Mouse (Mus musculus): Measurements from ENCODE around the gene Zfp870. TPM values are rescaled to one million over a fixed set of nuclear protein-coding genes. Genes with fewer than 3 reads are reported as not detected.
A peak's percentile ranks its signal among the peaks of the same experiment; 100 is the strongest.

Gene Zfp870
- total RNA-seq (2022): 10 to 100 TPM in 3 of 4 experiments, 1 to 10 TPM in 1; 7.9 to 12.4 (median 11.4) TPM

DNA sequence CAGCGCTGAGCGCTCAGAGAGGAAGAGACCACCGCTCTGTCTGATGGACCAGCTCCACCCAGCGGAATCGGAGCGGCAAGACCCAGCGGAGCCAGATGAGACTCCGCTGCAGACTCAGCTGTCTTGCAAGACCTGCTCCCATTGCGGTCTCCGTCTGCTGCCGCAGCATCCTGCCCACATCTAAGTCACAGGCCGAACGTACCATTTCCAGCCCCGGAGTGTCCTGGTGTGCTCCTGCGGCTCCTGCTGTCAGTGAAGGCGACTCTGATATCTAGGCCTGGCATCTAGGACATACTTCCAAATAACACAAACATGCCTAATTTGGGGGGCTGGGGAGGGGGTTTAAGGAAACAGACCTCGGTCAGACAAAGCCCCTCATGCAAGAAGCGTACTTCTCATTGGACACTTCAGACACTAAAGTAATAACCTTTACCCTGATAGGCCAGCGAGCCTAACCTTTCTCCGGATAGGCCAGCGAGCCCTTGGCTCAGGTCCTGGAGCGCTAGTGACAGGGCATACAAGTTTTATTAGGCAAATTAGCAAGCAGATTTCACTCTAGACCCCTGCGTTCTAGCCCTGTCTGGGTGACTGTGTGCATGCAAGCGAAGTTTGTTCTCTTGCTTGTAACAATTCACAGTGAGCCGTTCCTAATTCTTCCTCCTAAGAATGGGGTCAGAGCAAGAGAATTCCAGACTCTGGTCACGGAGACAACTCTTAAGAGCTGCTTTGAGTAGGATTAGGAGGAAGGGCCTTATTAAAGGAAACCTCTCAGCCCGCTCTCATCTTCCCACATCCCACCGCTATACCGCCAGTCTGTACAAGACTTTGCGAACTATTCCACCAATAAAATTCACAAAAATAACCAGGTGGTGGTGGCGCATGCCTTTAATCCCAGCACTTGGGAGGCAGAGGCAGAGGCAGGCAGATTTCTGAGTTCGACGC lies at the start of gene Zfp870:
Gene Zfp870 (minus strand): TSS at position 404 of the 942 bp plus-strand sequence.
- DNase-seq (ENCODE audit: low spot score in 2 of 2): peak; percentile 87 to 88

DNA sequence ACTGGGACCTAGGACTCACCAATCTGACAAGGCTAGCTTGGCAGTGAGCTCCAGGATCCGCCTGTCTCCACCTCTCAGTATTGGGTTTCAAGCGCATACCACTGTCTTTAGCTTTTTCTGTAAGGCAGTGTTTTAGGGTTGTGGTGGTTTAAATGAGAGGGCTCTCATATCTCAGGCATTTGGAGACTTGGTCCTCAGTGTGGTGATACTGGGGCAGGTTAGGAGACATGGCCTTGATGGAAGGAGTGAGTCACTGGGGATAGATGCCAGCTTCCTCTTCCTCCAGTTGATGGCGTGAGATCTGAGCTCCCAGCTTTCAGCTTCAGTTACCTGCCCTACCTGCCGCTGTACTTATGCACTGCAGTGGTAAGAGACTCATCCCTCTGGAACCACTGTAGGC lies 48.4 kb upstream of the Zfp870 start:
- DNase-seq (ENCODE audit: low spot score in 2 of 2): no peak

DNA sequence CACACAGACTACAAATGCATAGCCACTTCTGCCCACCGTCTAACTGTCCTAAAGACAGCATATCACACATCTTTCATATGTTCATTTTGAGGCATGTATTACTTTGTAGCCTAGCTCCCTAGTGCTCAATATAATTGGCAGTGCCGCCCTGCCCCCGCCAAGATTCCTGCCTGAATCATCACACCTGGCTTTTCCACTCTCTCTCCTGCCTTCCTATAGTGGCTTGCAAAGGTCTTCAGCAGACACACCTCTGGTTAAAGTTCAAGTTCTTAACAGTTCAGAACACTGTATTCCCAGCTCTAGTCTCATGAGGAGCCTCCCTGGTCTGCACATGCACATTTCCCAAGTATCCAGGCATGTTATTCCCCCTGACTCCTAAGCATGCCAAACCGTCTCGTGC lies 36.4 kb upstream of the Zfp870 start:
- no peak for DNase-seq (ENCODE audit: low spot score in 2 of 2)

DNA sequence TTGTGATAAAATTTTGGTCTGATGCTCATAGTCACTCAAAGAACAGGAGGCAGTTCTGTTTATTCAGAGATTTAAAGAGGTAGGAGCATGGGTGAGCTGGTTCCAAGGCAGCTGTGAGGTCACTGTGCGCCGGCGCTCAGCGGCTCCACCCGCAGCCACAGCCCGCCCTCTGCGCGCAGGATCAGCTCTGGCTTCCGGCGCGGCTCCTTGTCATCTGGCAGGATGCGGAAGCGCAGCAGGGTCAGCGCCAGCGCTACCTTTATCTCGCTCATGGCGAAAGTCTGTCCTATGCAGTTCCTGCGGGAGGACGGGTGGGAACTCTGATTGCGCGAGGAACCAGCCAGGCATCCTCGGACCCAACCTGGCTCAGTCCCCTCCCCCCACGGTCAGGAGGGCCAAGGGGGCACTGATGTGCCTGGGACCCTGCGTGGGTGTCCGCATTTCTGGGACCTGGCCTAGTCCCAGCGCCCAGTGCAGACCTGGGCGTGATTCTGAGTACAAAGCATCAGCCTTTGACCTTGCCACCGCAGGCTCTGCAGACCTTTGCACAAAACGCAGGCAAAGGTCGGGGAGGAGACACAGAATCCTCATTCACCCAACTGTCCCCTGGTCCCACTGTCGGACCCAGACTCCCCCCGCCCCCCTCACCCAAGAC lies 33.3 kb upstream of the Zfp870 start:
- DNase-seq (ENCODE audit: low spot score in 2 of 2): peak; percentile 42 to 65

DNA sequence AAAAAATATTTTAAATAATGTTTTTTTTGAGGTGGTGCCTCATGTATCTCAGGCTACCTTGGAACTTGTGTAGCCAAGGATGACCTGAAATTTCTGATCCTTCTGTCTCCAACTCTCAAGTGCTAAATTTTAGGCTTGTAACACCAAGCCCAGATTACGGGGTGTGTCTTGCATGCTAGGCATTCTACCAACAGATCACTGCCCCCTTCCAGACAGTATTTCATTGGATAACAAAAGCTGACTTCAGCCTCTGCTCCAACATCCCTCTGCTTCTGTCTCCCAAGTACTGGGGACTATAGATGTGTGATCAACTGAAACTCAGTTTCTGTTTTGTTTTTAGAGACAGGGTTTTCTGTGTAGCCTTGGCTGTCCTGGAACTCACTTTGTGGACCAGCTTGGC lies 32.2 kb upstream of the Zfp870 start:
- DNase-seq (ENCODE audit: low spot score in 2 of 2): no peak

DNA sequence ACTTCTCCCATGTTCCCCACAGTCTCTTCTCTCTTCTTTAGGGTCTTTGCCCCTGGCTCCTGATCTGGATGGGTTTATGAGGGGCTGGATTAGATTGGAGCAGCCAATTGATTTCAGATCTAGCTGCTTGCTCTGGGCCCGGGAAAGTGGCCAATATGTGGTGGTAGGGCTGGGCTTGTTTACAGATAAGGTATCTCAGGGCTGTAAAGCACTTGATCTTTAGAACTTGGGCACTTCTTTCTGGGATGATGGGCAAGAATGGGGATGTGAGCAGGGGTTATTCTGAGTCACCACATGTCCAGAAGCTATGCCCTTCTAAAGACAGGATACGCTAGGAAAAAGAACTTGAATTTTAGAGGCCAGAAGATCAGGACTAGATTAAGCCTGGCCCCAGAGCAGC lies 27.7 kb upstream of the Zfp870 start:
- DNase-seq (ENCODE audit: low spot score in 2 of 2): no peak

DNA sequence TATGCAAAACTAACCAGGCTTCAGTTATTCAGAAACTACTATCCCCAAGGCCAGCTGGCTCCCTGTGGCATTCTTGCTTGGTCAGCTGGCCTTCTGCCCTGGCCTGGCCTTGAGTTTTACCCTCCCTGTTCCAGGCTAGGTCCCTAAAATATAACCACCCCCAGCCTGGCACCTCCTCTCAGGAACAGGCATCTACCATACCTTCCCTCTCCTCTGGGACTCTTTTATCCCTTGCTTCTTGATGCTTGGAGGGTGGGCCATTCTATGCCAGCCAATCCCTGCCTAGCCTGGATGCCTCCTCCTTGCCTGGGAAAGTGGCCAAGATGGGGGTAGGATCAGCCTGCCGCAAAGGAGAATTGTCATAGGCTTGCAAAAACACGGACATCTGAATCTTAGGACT lies 25.7 kb upstream of the Zfp870 start, which contains the start of gene Cyp4f14:
Gene Cyp4f14 (minus strand): TSS at position 212 of the 400 bp plus-strand sequence.
- DNase-seq (ENCODE audit: low spot score in 2 of 2): peak; percentile 7 to 15

DNA sequence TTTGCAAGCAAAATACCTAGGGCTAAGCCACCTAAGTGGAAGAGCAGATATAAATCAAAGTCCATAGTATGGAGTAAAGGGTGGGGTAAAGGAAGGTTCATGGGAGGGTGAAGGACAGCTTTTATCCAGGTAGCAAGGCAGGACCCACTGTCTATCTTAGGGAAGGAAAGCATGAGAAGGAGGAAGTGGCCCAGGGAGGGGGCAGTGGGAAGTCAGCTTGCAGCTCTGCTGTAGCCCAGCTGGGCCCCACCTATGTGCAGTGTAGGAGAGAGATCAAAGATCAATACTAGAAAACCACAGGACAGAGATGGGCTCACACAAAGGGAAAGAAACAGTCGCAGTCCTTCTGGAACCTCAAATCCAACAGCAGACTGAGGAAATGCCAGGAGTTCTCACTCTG lies 24.6 kb upstream of the Zfp870 start:
- no peak for DNase-seq (ENCODE audit: low spot score in 2 of 2)

DNA sequence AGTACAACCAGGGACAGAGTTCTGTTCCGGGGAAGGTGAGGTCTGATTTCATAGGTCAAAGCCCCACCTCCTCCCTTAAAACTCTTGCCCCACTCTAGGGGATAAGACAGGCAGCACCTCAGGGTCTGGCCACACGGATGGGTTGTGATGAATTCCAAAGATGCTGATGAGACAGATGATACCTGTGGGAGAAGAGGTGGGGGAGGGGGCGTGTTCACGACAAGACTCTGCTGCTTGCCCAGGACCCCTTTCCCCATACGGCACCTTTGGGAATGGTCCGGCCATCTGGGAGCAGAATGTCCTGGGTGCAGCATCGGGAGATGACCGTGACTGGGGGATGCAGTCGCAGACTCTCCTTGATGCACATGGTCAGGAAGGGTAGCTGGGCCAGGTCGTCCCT lies 14.7 kb upstream of the Zfp870 start:
- DNase-seq (ENCODE audit: low spot score in 2 of 2): no peak

DNA sequence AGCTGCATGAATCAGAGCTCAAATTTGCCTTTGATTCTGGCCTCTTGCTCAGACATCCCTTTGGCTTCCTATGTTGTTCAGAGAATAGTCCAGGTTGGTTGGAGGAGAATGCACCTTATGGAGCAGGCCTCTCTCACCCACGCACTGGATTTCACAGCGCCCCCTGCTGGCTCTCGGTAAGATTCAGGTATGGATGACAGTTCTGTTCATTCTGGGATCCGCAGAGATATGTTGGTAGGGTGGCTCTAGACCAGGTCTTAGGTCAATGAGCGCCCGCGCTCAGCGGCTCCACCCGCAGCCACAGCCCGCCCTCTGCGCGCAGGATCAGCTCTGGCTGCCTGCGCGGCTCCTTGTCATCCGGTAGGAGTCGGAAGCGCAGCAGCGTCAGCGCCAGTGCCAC lies 13.8 kb upstream of the Zfp870 start:
- DNase-seq (ENCODE audit: low spot score in 2 of 2): peak in 1 of 2 experiments; percentile 25

DNA sequence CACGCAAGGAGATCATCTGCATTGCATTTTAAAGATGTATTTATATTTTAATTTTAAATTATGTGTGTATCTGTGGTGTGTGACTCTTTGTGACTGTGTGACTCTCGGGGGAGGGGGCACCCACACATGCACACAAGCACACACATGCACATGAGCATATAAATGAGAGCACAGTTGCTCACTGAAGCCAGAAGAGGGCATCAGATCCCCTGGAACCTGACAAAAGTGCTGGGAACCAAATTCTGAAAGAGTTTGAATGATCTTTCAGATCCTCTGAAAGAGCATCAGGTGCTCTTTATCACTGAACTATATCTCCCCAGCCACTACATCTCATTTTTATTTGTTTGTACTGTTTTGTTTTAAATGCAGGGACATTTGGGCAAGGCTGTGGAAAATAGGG lies 13.0 kb upstream of the Zfp870 start:
- no peak for DNase-seq (ENCODE audit: low spot score in 2 of 2)

DNA sequence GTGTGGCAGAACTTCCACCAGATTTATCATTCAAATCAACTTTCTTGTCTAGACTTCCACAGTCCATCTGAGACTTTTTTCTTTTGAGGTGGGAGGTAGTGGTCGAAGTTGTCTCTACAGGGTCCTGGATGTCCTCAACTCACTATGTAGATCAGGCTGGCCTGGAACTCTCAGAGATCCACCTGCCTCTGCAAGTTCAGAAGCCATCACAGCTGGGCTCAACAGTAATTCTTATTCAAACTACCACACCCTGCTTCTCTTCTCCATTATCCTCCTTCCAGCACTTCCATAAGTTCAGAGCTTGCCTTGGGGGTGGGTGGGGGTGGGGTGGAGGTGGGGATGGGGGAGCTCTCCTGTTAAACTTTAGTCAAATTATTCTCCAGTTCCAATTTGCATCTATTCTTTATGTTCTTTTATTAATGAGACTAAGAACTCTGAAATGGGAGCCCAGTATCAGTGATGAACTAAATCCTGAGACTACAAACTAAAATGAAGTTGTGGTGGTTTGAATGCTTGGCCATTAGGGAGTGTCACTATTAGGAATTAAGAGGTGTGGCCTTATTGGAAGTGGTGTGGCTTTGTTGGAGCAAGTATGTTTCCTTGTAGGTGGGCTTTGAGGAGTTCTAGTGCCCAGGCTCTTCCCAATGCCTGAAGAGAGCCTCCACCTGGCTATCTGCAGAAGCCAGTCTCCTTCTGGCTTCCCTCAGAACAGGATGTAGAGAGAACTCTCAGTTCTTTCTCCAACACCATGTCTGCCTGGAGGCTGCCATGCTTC lies 10.5 kb upstream of the Zfp870 start:
- no peak for DNase-seq (ENCODE audit: low spot score in 2 of 2)

DNA sequence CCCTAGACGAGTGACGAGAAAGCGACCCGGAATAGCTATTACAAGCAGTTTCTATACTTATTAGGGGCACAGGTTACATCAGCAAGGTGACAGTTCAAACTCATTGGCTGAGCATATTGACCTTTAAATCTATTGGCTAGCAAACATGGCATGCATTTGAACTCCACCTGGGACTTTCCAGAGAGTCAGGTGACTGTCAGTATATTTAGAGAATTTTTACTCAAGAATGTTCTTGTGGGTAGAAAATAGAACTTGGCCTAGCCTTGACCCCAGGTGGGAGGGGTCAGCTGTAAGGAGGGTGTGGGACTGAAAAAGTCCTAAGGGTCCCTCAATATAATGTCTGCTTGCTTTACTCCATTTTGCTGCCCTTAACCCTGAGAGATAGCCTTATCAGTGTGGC lies 4.0 kb upstream of the Zfp870 start:
- no peak for DNase-seq (ENCODE audit: low spot score in 2 of 2)

DNA sequence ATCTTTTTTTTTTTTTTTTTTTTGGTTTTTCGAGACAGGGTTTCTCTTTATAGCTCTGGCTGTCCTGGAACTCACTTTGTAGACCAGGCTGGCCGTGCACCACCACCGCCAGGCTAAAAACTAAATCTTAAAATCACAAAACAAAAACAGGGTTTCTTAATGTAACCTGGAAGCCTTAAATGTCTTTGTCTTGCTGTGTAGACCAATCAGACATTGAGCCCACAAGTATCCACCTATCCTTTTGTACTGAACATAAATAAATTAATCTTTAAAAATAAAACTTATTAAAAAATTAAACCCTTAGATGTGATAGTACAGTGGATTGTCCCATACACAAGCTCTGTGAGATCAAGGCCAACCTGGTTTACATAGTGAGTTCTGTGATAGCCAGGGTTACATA lies 2.5 kb upstream of the Zfp870 start:
- no peak for DNase-seq (ENCODE audit: low spot score in 2 of 2)

DNA sequence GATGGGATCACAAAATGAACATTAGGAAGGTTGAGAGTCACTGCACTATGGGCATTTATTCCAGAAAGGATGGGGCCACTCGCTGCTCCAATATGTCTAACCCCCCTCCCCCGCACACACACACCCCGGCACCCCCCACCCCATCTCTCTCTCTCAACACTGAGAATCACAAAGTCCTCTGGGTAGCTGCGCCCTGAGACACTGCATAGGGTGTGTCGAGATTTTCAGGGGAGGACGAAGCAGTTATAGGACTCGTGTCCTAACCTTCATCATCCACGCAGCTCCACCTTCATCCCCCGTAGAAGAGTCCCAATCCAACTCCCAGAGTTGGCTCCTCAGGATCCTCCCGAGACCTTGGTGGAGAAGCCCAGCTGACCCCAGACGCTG lies 597 bp downstream of the Zfp870 start:
- DNase-seq (ENCODE audit: low spot score in 2 of 2): no peak

DNA sequence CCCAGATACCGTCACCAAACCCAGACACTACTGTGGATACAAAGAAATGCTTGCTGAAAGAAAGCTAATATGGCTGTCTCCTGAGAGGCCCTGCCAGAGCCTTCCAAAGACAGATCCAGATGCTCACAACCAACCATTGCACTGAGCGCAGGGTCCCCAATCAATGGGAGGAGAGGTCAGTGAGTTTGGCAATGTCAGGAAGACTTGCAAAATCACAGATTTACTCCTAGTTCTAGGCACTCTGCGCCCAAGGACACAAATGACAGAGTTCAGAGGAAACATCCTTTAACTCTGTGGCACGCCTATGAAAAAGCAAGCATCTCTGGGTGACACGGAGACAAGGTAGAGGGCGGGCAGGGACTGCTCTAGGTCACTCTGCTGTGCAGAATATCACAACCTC lies 1.8 kb downstream of the Zfp870 start:
- no peak for DNase-seq (ENCODE audit: low spot score in 2 of 2)

DNA sequence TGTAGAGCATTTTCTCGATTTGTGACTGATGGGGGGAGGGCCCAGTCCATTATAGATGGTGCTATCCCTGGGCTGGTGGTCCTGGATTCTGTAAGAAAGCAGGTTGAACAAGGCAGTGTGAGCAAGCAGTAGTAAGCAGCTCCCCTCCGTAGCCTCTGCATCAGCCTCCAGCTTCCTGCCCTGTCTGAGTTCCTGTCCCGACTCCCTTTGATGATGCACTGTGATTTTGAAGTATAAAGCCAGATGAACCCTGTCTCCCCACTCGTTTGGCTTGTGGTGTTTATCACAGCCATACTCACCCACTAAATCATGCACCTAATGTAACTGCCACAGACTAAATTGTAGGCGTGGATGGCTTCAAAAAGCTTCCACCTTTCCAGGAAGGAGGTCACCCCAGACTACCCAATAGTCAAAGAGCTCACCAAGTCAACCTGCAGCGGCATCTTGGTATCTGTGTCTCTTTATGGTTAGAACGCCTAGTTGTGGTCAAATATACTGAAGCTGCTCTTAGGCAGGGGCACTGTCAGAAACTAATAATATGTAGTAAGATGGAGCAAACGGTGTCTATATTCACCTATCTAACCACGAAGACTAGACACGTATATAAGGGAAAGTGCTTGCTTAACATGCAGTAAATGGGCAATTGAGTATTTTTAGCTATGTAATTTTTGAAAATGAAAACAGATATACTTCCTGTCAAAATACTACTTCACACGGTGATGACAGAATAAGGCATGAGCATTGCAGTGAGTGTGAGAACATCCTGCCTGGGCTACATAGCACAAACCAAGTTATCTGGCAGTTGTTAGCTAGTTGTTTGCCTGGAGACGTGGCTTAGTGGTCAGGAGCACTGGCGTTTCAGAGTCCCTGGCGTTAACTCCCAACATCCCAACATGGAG lies 10.9 kb downstream of the Zfp870 start:
- no peak for DNase-seq (ENCODE audit: low spot score in 2 of 2)

DNA sequence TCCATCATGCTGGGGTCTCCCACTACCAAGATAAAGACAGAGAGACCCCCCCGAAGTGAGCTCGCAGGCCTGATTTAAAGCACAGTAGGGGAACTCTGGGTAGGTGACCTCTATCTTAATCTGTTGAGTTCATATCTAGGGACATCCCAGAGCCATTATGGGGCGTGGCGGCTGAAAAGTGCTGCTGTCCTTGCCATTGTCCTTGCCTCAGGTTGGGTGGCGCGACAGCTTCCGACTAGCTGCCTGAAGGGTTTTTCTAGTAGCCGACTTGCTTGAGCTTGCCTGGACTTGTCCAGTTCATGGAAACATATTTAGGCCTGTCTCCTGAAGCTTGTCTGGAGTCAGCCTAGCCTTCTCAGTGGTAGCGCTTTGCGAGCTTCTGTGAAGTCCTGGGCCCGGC lies 12.7 kb downstream of the Zfp870 start:
- no peak for DNase-seq (ENCODE audit: low spot score in 2 of 2)

DNA sequence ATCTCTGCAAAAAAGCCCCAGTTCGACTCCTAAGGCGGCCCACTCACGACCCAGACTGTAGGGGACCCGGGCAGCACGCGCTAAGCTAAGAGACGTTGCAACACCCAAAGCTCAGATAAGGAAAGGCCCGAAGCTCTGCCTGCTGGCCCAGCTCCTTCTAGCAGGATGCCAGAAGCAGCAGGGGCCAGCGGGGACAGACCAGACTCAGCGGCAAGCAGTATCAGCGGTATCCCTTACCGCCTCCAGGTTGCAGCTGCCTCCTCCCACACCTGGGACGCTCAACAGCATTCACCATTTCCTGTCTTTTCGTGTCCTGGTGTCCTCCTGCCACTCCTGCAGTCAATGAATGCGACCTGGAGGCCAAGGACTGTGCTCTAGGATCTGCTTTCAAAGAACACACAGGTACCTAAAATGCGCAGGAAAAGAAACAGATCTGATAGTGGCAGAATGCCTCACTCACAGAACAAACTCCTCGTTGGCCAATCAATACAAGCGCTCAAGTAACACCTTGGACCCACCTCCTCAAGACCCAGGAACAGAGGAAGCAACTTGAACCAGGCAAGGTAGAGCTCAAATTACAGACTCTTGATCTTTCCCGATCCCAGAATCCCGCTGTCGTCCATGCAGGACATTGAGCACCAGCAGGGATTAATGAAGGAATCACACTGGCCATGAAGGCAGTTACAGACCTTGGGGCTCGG lies 13.8 kb downstream of the Zfp870 start:
- no peak for DNase-seq (ENCODE audit: low spot score in 2 of 2)

DNA sequence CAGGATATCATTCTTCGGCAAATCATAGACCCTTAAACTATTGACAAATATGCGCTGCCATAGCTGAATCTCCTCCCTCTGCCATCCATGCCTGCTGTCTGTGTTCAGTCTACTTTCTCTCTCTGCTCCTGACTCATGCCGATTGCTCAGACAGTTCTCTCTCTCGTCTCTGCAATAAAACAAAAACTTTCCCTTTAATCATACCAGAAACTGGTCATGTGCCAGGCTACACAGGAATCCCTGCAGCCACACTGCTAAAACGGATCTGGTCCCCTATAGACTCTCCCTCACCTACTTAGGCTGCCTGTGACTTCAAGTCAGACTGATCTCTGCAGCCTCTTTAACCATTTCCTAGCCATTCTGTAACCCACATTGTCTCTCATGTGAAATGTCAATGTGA lies 18.7 kb downstream of the Zfp870 start:
- DNase-seq (ENCODE audit: low spot score in 2 of 2): no peak

All from layer of hippocampus, adult 8-10 months (tissue).